Mouse (Mus musculus): ENCODE results near the gene 4931428F04Rik. TPM values are rescaled to one million over a fixed set of nuclear protein-coding genes. Genes with fewer than 3 reads are reported as not detected.

Gene 4931428F04Rik
- total RNA-seq, 1 experiment from 2014 or later = 3.7 TPM

Small RNAs within 50 kb of the gene (microRNA-seq; reads per million reads assigned to microRNA genes)
- gene Gm27320 (0 reads per million in 2 experiments), gene Mir328 (1,923 to 1,998 reads per million in 2 experiments)

Other genes starting within 250 kb of the 4931428F04Rik start
- 16.0 TPM in 1 of 2 replicates, not detected in the other for gene Ces3a, start 241.3 kb downstream of the 4931428F04Rik start, total RNA-seq (2021)
- gene Ces3b, start 206.1 kb downstream of the 4931428F04Rik start, total RNA-seq (2021) = 1.0 TPM in 1 of 2 replicates, not detected in the other
- not detected in 2 replicates for gene Ces4a, start 158.1 kb downstream of the 4931428F04Rik start, total RNA-seq (2021)
- gene Cbfb, start 119.2 kb downstream of the 4931428F04Rik start, total RNA-seq (2021) = 78.8 and 92.4 TPM in 2 replicates
- 27.9 and 34.5 TPM in 2 replicates for gene D230025D16Rik, start 64.7 kb downstream of the 4931428F04Rik start, total RNA-seq (2021)
- gene B3gnt9, start 34.7 kb downstream of the 4931428F04Rik start, total RNA-seq (2021) = 1.2 and 2.1 TPM in 2 replicates
- 18.7 and 21.7 TPM in 2 replicates for gene Tradd, start 25.3 kb downstream of the 4931428F04Rik start, total RNA-seq (2021)
- 3.7 and 4.5 TPM in 2 replicates for gene Fbxl8, start 25.2 kb downstream of the 4931428F04Rik start, total RNA-seq (2021)
- gene Hsf4, start 20.1 kb downstream of the 4931428F04Rik start, total RNA-seq (2021) = 0.70 and 1.1 TPM in 2 replicates
- gene Nol3, start 13.7 kb downstream of the 4931428F04Rik start, total RNA-seq (2021) = 4.4 and 4.7 TPM in 2 replicates
- 28.1 and 32.0 TPM in 2 replicates for gene Exoc3l, start 6.2 kb upstream of the 4931428F04Rik start, total RNA-seq (2021)
- 44.1 and 45.5 TPM in 2 replicates for gene E2f4, start 7.8 kb upstream of the 4931428F04Rik start, total RNA-seq (2021)
- gene Elmo3, start 15.7 kb upstream of the 4931428F04Rik start, total RNA-seq (2021) = 3.9 and 9.8 TPM in 2 replicates
- gene Lrrc29, start 36.4 kb upstream of the 4931428F04Rik start, total RNA-seq (2021) = 4.9 and 7.4 TPM in 2 replicates
- gene Tmem208, start 36.5 kb upstream of the 4931428F04Rik start, total RNA-seq (2021) = 61.4 and 66.9 TPM in 2 replicates
- 14.0 and 18.4 TPM in 2 replicates for gene Fhod1, start 58.1 kb upstream of the 4931428F04Rik start, total RNA-seq (2021)
- 1.3 and 2.7 TPM in 2 replicates for gene Slc9a5, start 59.0 kb upstream of the 4931428F04Rik start, total RNA-seq (2021)
- 0.76 and 0.82 TPM in 2 replicates for gene Plekhg4, start 83.4 kb upstream of the 4931428F04Rik start, total RNA-seq (2021)
- not detected in 2 replicates for gene Kctd19, start 123.6 kb upstream of the 4931428F04Rik start, total RNA-seq (2021)
- gene Lrrc36, start 123.7 kb upstream of the 4931428F04Rik start, total RNA-seq (2021) = 3.8 and 6.1 TPM in 2 replicates
- 22.7 and 27.4 TPM in 2 replicates for gene Tppp3, start 181.7 kb upstream of the 4931428F04Rik start, total RNA-seq (2021)
- 17.7 and 20.6 TPM in 2 replicates for gene Zdhhc1, start 207.0 kb upstream of the 4931428F04Rik start, total RNA-seq (2021)
- 0.15 TPM in 1 of 2 replicates, not detected in the other for gene Hsd11b2, start 228.9 kb upstream of the 4931428F04Rik start, total RNA-seq (2021)

Measured in adrenal gland, postnatal 25 days (tissue).